Mouse (Mus musculus) central nervous system, embryonic 14 days (tissue): ENCODE measurements around the gene Ccna2. TPM values are rescaled to one million over a fixed set of nuclear protein-coding genes. Genes with fewer than 3 reads are reported as not detected.

ENCODE experiments used
- polyA plus RNA-seq: library from polyadenylated mRNA; depleted of rRNA; stranded (reverse); fragments of >200 nt; gene quantifications from 2 replicates; pipeline ENCODE4 v1.2.3, GENCODE M21; 2012; rRNA removed

The Ccna2 gene
- polyA plus RNA-seq = 62.1 and 80.4 TPM in 2 replicates

GRCm38 (mm10) chr3:36571827-36572378, at the start of gene Ccna2:
Ccna2 (minus strand) TSS chr3:36572150.

GRCm38 (mm10) chr3:36613202-36613907, 41.4 kb upstream of the Ccna2 start, which contains the start of gene Bbs7:
Bbs7 (minus strand) TSS chr3:36613477.

GRCm38 (mm10) chr3:36552406-36553047, 19.4 kb downstream of the Ccna2 start, which contains the start of gene Exosc9:
Exosc9 (plus strand) TSS chr3:36552606.

GRCm38 (mm10) chr3:36521073-36522060, 50.6 kb downstream of the Ccna2 start, which contains the start of gene Gm11549:
Gm11549 (minus strand) TSS chr3:36521813.

Other genes starting within 250 kb of the Ccna2 start
- 61.3 and 140 TPM in 2 replicates for gene Anxa5, start 96.3 kb downstream of the Ccna2 start, polyA plus RNA-seq
- gene 1810062G17Rik, start 96.2 kb downstream of the Ccna2 start, polyA plus RNA-seq = 0.33 and 0.76 TPM in 2 replicates
- gene Gm11549, start 50.3 kb downstream of the Ccna2 start, polyA plus RNA-seq = 0.34 and 0.73 TPM in 2 replicates
- gene Exosc9, start 19.5 kb downstream of the Ccna2 start, polyA plus RNA-seq = 44.9 and 46.2 TPM in 2 replicates
- gene Bbs7, start 41.3 kb upstream of the Ccna2 start, polyA plus RNA-seq = 16.6 and 18.6 TPM in 2 replicates
- 10.3 and 10.9 TPM in 2 replicates for gene Trpc3, start 118.0 kb upstream of the Ccna2 start, polyA plus RNA-seq